Mouse (Mus musculus): Measurements from ENCODE around the gene Tkfc. TPM values are rescaled to one million over a fixed set of nuclear protein-coding genes. Genes with fewer than 3 reads are reported as not detected.

Gene Tkfc
- total RNA-seq (2021), result 10 to 100 TPM; 17.2 to 20.9 TPM
- 11.2 and 12.6 TPM in 2 replicates for polyA plus RNA-seq (2012; rRNA removed)
- long read RNA-seq, partial matches to known transcripts, result 0 of 10 reads
- long read RNA-seq, other reads (novel, unspliced or antisense), result 6 of 10 reads

GRCm38 (mm10) chr19:10605293-10605900 lies at the start of gene Tkfc, which contains the start of gene Ddb1:
Gene Tkfc (minus strand): TSS chr19:10605654.
Gene Ddb1 (plus strand): TSS chr19:10605327.
- DNase-seq, result peak; percentile 99

GRCm38 (mm10) chr19:10648156-10648555 lies 42.7 kb upstream of the Tkfc start:
- DNase-seq, result no peak

- peak; percentile 73 for DNase-seq
Measured at GRCm38 (mm10) chr19:10645616-10646015, 40.2 kb upstream of the Tkfc start.

GRCm38 (mm10) chr19:10640589-10641378 lies 35.3 kb upstream of the Tkfc start:
- no peak for DNase-seq

- no peak for DNase-seq
Measured at GRCm38 (mm10) chr19:10640080-10640479, 34.6 kb upstream of the Tkfc start.

GRCm38 (mm10) chr19:10637840-10638239 lies 32.4 kb upstream of the Tkfc start:
- no peak for DNase-seq

GRCm38 (mm10) chr19:10634872-10635318 lies 29.4 kb upstream of the Tkfc start:
- peak; percentile 80 for DNase-seq

GRCm38 (mm10) chr19:10634106-10634871 lies 28.8 kb upstream of the Tkfc start, which contains the start of gene Vwce:
Gene Vwce (plus strand): TSS chr19:10634213.
- DNase-seq, result peak; percentile 67

- no peak for DNase-seq
Measured at GRCm38 (mm10) chr19:10608573-10609240, 3.3 kb upstream of the Tkfc start.

GRCm38 (mm10) chr19:10605901-10606622 lies 608 bp upstream of the Tkfc start:
- peak; percentile 27 for DNase-seq

GRCm38 (mm10) chr19:10604534-10604933 lies 920 bp downstream of the Tkfc start:
- DNase-seq, result no peak

- DNase-seq, result no peak
Measured at GRCm38 (mm10) chr19:10603660-10604523, 1.6 kb downstream of the Tkfc start.

GRCm38 (mm10) chr19:10602787-10603186 lies 2.7 kb downstream of the Tkfc start:
- DNase-seq, result peak; percentile 89

GRCm38 (mm10) chr19:10602247-10602769 lies 3.1 kb downstream of the Tkfc start:
- peak; percentile 42 for DNase-seq

- no peak for DNase-seq
Measured at GRCm38 (mm10) chr19:10599648-10600047, 5.8 kb downstream of the Tkfc start.

- DNase-seq, result no peak
Measured at GRCm38 (mm10) chr19:10598188-10598587, 7.3 kb downstream of the Tkfc start.

GRCm38 (mm10) chr19:10591659-10592377 lies 13.6 kb downstream of the Tkfc start:
- no peak for DNase-seq

GRCm38 (mm10) chr19:10590301-10590700 lies 15.2 kb downstream of the Tkfc start:
- no peak for DNase-seq

Measured in adrenal gland, adult 2 months (tissue).